Mouse (Mus musculus): ENCODE results near the gene Cdkn1c.

DNA sequence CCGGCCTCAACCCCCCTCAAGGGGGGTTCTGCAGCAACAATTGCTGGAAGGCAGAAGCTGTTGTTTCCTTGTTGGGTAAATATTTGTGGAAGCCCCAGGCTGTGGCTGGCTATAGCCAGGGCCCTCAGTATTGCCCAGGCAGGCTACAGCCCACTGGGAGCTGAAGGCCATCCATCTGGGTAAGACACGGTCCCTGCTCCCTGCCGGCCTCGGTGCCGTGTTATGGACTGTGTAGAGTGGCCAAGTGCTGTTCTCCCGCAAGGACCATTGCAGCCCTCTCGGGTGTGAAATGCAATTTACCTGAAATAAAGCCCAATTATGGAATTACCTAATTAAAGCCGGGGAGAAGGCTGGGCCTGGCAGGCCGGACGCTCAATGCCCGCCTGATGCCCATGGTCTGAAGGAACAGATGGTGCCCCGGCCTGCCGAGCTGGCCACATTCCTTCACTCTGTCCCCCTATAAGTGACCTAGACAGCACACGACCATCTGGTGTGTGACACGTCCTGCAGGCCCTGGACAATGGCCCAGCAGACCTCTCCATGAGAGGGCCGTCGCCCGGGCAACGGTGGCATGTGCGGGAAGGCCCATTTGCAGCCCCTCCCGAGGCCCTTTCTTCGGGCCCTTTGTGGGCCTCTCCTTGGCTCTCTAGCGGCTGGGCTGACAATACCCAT is 32.6 kb downstream of the Cdkn1c start:
- TF ChIP-seq CTCF (IDR thresholded peaks at IDR 0.05; ENCODE audit: low read depth) (no peak), EP300 (IDR thresholded peaks at IDR 0.05; ENCODE audit: low read depth) (no peak)

All from liver, embryonic 14.5 days (tissue).